Mouse (Mus musculus) adrenal gland, postnatal 36 days (tissue): ENCODE measurements around the gene Rd3l. TPM values are rescaled to one million over a fixed set of nuclear protein-coding genes. Genes with fewer than 3 reads are reported as not detected.

Experiments
- total RNA-seq, 2 experiments: library from RNA; stranded (reverse); gene quantifications; 2 replicates each; pipeline ENCODE4 v1.2.3; 2021

Rd3l gene
- total RNA-seq, 2 experiments from 2014 or later, result not detected

Other genes with a start within 250 kb of the Rd3l start
- gene Klc1, start 222.5 kb downstream of the Rd3l start, total RNA-seq, result 100 to 1,000 TPM in 1 of 2 experiments, 10 to 100 TPM in 1; 94.0 to 130 TPM
- 10 to 100 TPM; 14.9 to 18.6 TPM for gene Xrcc3, start 167.4 kb downstream of the Rd3l start, total RNA-seq
- gene Zfyve21, start 167.1 kb downstream of the Rd3l start, total RNA-seq, result 100 to 1,000 TPM in 1 of 2 experiments, 10 to 100 TPM in 1; 96.9 to 101 TPM
- gene Ppp1r13b, start 73.2 kb downstream of the Rd3l start, total RNA-seq, result 10 to 100 TPM; 13.8 to 18.8 TPM
- 100 to 1,000 TPM; 362 to 417 TPM for gene Atp5mpl, start 14.3 kb downstream of the Rd3l start, total RNA-seq
- gene Tdrd9, start 9.8 kb downstream of the Rd3l start, total RNA-seq, result under 1 TPM in 1 of 2 experiments, not detected in 1; 0.23 TPM
- gene Aspg, start 125.4 kb upstream of the Rd3l start, total RNA-seq, result 10 to 100 TPM; 23.9 to 38.3 TPM
- 1 to 10 TPM; 4.9 to 9.5 TPM for gene Kif26a, start 164.9 kb upstream of the Rd3l start, total RNA-seq